Mouse (Mus musculus): ENCODE data around the gene Sms.
A peak's percentile ranks its signal among the peaks of the same experiment; 100 is the strongest.

The Sms gene

DNA sequence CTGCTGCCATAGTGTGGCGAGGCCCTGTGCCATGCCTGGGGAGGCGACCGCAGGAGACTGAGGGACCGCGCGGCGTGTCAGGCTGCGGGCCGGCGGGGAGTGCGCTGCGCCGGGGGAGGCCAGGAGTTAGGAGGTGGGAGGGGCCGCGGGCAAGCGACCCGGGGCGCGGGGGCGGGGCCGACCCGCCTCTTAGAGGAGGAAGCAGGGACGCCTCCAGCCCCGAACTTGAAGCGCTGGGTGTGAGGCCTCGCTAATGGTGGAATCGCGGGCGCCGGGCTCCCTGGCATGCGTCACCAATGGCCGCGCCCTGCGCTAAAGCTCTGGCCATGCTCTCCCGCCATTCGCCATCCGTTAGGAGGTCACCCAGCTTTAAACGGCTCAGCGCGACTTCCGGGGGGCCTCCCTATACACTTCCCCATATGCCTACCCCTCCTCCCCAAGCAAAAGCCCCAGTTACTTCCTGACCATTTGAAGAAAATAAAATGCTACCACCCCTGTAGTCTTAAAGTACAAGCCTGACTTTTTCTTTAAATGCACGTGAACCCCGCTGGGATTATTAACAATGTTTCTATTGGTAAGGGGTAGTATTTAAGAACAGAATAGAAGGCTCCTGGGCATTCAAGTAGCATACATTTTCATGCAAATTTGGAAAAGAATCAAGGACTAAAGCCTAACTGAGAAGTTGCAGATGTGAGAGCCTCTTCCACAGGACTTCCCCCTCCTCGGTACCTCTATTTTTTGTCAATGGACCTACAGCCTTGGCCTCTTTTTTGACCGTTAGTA lies at the start of gene Sms:
Gene Sms (minus strand): TSS at position 344 of the 783 bp plus-strand sequence.
- DNase-seq, result peak; percentile 61 to 68

GRCm38 (mm10) chrX:157506400-157506799 lies 14.3 kb upstream of the Sms start:
- no peak for DNase-seq

- no peak for DNase-seq
Measured at GRCm38 (mm10) chrX:157504506-157504905, 12.4 kb upstream of the Sms start.

- DNase-seq, result no peak
Measured at GRCm38 (mm10) chrX:157501871-157502270, 9.8 kb upstream of the Sms start.

DNA sequence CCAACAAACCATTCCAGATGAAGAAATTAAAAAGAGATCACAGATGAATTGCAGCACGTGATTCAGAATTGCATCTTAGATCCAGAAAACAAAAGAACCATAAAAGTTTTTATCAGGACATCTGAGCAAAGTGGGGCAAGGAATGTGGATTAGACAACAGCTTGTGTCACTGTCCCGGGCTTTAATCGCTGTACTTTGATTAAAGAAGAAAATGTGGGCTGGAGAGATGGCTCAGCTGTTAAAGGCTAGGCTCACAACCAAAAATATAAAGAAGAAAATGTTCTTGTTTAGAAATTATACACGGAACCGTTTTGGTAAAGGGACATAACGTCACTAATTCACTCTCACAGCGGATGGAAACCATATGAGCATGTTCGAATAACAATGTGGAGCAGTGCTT lies 7.9 kb upstream of the Sms start:
- no peak for DNase-seq

DNA sequence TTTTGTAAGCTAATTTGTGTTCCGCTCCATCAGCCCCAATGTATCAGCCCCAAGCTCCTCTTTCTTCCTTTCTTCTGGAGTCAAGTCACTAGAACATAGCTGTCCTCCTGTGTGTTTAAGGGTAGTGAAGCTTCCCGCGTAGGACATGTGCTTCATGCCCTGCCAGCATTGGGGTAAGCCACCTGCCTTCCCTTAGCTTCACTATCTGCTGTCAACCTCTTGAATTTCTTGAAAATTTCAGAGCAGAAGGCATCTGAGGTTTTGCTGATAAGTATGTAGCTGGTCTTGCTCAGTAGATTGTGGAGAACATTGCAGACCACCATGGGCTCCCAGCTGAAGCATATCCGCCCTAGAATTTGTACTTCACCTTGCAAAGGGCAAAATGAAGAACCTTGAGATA lies 1.1 kb upstream of the Sms start:
- no peak for DNase-seq

GRCm38 (mm10) chrX:157491145-157491935 lies 747 bp downstream of the Sms start:
- DNase-seq, result peak; percentile 40 to 43

DNA sequence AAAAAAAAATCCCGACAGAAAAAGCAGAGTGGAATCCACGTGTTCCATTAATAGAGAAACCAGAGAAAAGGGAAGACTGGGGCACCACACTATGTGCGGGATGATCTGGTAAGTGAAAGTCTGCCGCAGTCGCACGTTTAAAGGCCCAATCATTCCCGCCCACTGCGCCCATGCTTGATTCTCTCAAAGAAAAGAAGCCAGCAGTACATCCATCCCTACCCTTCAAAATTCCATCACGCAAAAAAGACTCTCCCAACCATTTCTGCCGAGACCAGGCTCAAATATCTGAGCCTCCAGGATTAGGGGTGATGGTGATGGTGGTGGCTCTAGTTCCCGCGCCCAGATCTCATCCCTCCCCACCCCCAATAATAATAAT lies 1.3 kb downstream of the Sms start:
- DNase-seq, result peak in 1 of 2 experiments; percentile 5

- no peak for DNase-seq
Measured at GRCm38 (mm10) chrX:157489871-157490721, 2.0 kb downstream of the Sms start.

GRCm38 (mm10) chrX:157488831-157489230 lies 3.3 kb downstream of the Sms start:
- DNase-seq, result no peak

DNA sequence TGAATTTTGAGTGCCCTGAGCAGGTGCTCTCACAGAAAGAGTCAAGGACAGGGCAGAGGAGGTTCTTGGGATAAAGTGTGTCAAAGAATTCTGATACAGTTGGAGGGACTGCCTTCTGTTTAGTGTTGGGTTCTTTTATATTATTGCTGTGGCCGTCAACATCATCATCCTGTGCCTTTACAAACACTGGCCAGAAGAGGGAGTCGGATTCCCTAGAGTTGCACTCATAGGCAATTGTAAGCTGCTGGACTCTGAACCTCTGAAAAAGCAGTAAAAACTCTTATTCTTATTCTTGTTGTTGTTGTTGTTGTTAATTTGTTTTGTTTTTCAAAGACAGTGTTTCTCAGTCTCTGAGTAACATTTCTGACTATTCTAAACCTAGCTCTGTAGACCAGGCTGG lies 5.3 kb downstream of the Sms start:
- no peak for DNase-seq

- no peak for DNase-seq
Measured at GRCm38 (mm10) chrX:157482842-157483241, 9.2 kb downstream of the Sms start.

DNA sequence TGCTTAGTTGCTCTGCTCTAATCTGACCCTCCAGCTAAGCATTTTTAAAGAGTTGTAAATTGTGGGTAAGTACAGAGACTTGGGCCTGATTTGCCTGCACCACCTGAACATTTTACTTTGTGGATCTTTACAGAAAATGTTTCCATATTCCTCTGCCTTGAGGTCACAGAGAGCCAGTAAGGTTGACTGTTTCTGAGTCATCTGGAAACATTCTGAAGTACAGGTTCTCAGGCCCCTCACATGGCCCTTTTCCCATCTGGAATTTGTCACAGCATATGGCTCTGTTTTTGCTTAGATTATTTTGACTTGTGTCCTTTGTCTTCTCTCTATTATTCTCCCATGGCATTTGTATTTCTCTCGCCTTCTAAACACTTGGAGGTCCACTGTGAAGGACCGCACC lies 10.2 kb downstream of the Sms start:
- DNase-seq, result no peak

DNA sequence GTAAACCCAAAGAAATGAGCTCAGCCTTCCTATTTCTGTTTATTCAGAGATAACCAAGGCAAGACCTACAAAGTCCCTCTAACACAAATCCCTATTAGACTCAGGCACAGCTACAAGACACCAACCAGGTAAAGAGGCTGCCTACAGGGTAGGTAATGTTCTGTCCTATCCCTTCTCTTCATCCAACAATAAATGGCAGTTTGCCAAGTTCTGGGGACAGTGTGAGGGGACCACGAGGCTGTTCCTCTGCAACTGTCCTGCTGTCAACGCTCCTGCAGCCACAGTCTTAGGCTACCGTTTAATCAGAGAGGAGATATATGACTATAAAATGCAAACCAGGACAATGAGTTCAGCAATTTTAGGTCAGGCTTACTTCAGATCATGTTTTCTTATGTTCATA lies 14.8 kb downstream of the Sms start:
- no peak for DNase-seq

DNA sequence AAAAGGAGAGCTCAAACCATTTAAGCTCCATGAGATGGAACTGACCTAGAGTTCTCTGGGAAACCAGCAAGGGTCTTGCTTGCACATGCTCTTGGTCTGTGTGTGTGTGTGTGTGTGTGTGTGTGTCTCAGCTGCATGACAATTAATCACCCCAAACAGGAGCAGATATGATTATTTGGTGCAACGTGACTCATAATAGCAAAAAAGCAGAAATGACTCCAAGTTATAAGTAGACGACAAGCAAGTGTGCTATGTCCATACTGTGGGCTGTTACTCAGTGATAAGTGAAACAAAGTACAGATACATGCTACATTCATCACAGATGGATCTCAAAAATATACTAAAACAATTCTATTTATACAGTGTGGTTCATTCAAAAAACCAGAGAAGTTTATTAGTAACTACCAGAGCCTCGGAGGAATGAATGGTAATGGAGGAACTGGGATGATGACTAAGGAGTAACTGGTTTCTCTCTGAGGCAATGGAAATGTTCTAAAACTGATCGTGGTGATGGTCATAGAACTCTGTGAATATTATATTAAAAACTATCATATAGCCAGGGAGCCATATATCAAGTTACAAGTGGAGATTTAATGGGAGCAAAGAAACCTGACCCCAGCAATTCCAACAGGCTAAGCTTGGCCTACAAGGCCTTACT lies 15.8 kb downstream of the Sms start:
- no peak for DNase-seq

DNA sequence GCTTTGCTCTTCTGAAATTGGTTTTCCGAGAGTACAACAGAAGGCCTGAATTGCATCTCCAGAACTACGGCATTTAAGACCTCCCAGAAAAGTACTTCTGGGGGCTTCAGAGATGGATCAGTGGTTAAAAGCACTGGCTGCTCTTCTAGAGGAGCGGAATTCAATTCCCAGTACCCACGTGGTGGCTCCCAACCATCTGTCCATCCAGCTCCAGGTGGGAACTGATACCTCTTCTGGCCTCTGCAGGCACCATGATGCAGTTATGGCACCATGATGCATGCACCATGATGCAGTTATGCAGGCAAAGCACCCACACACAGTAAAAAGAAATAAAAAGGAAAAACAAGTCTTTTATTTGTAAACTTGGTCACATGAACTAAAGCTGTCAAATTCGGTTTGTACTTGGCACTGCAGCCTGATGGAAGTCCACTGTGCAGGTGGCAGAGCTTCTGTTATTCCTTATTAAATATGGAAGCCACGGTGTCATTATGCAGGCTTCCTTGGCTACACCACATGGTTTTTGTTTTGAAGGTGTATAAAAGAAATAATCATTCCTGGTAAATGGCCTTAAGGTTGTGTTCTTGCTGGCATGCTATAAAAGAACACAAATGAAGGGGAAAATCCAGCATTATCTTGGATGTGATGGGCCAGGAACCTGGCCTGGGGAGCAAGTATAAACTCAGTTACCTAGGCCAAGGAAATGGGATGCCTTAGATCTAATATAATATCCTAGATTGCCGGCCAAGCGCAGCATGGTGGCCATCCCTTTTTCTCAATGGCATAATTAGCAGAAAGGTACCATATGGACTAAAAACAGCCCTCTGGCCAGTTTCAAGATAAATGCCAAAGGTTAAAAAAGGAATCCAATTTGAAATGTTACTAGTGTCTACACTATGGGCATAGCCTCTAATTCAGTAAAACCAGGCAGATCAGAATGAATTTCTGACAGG lies 20.1 kb downstream of the Sms start:
- no peak for DNase-seq

- no peak for DNase-seq
Measured at GRCm38 (mm10) chrX:157468795-157469194, 23.3 kb downstream of the Sms start.

DNA sequence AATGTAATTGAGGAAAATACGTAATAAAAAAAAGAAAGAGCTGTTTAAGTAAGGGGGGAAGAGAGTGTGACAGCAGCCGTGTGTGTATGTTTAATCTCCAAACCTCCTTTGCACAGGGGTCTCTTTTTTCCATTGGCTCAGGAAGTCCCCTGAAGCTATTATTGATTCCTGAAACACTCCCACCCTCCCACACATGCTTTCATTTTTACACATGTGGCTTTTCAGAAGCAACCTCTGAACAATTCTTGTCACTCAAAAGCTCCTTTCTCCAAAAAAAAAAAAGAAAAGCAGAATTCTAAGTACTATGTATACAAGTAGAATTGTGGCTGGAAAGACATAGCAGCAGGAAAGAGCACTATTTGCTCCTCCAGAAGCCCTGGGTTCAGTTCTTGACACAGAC lies 24.0 kb downstream of the Sms start:
- DNase-seq, result no peak

- DNase-seq, result no peak
Measured at GRCm38 (mm10) chrX:157465949-157466348, 26.1 kb downstream of the Sms start.

DNA sequence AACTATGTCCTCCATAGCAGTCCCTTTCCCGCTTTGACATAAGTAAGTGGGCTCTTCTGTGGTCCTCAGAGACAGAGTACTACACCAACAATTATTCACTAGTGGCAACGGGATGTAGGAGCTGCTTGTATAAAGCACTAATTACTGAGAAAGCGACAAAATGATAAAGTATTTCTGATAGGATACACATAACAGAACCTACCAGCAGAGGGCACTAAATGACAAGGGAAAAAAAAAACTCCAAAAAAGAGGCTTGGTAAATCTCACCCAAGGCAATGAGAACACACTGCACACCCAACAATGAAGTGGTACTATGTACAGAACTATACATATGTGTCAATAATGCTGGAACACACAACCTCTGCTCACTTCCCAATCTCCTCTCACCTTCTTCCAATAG lies 29.4 kb downstream of the Sms start:
- DNase-seq, result no peak

DNA sequence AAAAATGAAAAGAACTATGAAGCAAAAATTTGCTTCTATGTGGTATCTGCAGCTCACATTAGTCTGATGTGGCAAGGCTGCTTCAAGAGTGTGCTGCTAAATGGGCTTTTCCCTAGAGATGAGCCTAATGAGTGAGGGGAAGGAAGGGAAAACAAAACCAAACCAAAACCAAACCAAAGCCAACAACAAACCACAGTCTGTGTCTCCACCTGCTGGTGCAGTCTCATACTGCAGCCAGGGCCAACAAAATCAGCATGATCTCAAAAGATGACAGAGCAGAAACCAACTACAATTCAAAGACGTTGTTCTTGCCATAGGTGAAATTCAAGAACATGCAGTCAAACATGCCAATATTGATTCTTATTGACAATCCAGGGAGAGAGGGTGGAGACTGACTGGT lies 37.7 kb downstream of the Sms start:
- peak; percentile 22 to 50 for DNase-seq

- DNase-seq, result no peak
Measured at GRCm38 (mm10) chrX:157449000-157449399, 43.1 kb downstream of the Sms start.

Data from spleen, adult 18-20 months (tissue).